ENCODE assay signal across 10 mouse cellular contexts in the genomic region with DNA sequence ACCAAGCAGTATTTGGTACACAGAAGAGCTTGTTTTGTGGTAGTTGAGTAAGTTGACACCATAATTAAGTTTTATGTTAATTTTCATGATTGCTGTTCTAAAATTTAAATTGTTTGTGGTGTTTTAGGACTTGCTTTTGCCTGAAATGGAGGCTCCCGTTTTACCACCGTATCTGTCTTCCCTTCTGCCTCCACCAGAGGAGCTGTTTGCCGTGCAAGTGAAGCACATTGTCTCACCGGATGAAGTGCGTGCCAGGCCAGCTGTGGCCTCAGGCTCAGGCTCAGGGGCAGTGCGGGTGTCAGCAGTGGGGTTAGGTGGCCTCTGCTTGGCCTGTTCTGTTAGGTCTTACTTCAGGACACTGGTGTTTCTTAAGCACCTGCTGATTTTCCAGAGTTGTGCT.
DNase-seq lines count a peak whose midpoint lies in the region; ATAC-seq and TF ChIP-seq lines count a peak whose summit lies in the region.
"Had no signal": no experiment of that assay in that cellular context is flagged by ENCODE, and none has a peak within 500 bp of the region (broad histone marks: within the 10 kb centered on the region; RNA-seq: fewer than 3 reads in every experiment).

No protein-coding gene starts in this region.

- no peaks in the 10 kb centered on the region for H3K9me3 ChIP-seq in neural tube, embryonic 15.5 days (replicated peaks)
- no peaks in the 10 kb centered on the region for H3K9me3 ChIP-seq in limb, embryonic 10.5 days (replicated peaks)
- no peaks in the 10 kb centered on the region for H3K9me3 ChIP-seq in stomach, postnatal 0 days (ENCODE audit: control insufficient read depth, low read length)
- H3K9me3 ChIP-seq: heart, embryonic 13.5 days; lung, embryonic 15.5 days had no signal

- no peak overlapping the region for H3K4me3 ChIP-seq in neural tube, embryonic 15.5 days (replicated peaks)
- H3K4me3 ChIP-seq in limb, embryonic 10.5 days, result no peak overlapping the region
- no peak overlapping the region for H3K4me3 ChIP-seq in stomach, postnatal 0 days (ENCODE audit: low read depth, low read length)
- H3K4me3 ChIP-seq: heart, embryonic 13.5 days; lung, embryonic 15.5 days had no signal

- no peak for TF ChIP-seq EP300 in stomach, postnatal 0 days (optimal IDR thresholded peaks at IDR 0.05)

- H3K4me2 ChIP-seq in neural tube, embryonic 15.5 days, result no peak overlapping the region
- H3K4me2 ChIP-seq in stomach, postnatal 0 days (replicated peaks; ENCODE audit: low read depth), result no peak overlapping the region
- H3K4me2 ChIP-seq: heart, embryonic 13.5 days; lung, embryonic 15.5 days had no signal

- WGBS in neural tube, embryonic 15.5 days, result 20% methylated on average over 6 of the region's 6 CpGs
- WGBS in limb, embryonic 10.5 days, result 31% methylated on average over 6 of the region's 6 CpGs
- 25% methylated on average over 6 of the region's 6 CpGs for WGBS in stomach, postnatal 0 days

- no peaks in the 10 kb centered on the region for H3K27me3 ChIP-seq in neural tube, embryonic 15.5 days (replicated peaks)
- no peaks in the 10 kb centered on the region for H3K27me3 ChIP-seq in limb, embryonic 10.5 days (ENCODE audit: low read depth, poor library complexity, severe bottlenecking)
- H3K27me3 ChIP-seq in stomach, postnatal 0 days (ENCODE audit: control insufficient read depth, insufficient read depth, low read length), result no peaks in the 10 kb centered on the region
- H3K27me3 ChIP-seq: heart, embryonic 13.5 days; lung, embryonic 15.5 days had no signal

- H3K9ac ChIP-seq in neural tube, embryonic 15.5 days (replicated peaks), result no peak overlapping the region
- H3K9ac ChIP-seq in stomach, postnatal 0 days (ENCODE audit: low read length), result no peak overlapping the region
- H3K9ac ChIP-seq: heart, embryonic 13.5 days; lung, embryonic 15.5 days had no signal

- H3K27ac ChIP-seq in neural tube, embryonic 15.5 days (replicated peaks), result no peak overlapping the region
- H3K27ac ChIP-seq in limb, embryonic 10.5 days, result no peak overlapping the region
- H3K27ac ChIP-seq in stomach, postnatal 0 days (replicated peaks), result no peak overlapping the region
- H3K27ac ChIP-seq: heart, embryonic 13.5 days; lung, embryonic 15.5 days had no signal

- no peaks in the 10 kb centered on the region for H3K4me1 ChIP-seq in neural tube, embryonic 15.5 days
- H3K4me1 ChIP-seq in limb, embryonic 10.5 days, result no peaks in the 10 kb centered on the region
- H3K4me1 ChIP-seq in stomach, postnatal 0 days (replicated peaks; ENCODE audit: control insufficient read depth, insufficient read depth), result no peaks in the 10 kb centered on the region
- H3K4me1 ChIP-seq: heart, embryonic 13.5 days; lung, embryonic 15.5 days had no signal

- peak; percentile 12 to 25 for DNase-seq in cerebellum, postnatal 10 days
- DNase-seq in cerebellum, adult 9-11 months, result no peak
- DNase-seq in neural tube, embryonic 10.5 days (ENCODE audit: extremely low spot score, low spot score), result peak; percentile 22
- DNase-seq in limb, embryonic 10.5 days (ENCODE audit: low spot score), result peak; percentile 60
- peak; percentile 34 for DNase-seq in stomach, postnatal 0 days (ENCODE audit: low spot score)
- DNase-seq in frontal cortex, postnatal 36 days (ENCODE audit: low spot score in 2 of 2), result no peak

- no peaks in the 10 kb centered on the region for H3K36me3 ChIP-seq in neural tube, embryonic 15.5 days
- no peaks in the 10 kb centered on the region for H3K36me3 ChIP-seq in limb, embryonic 10.5 days
- no peaks in the 10 kb centered on the region for H3K36me3 ChIP-seq in stomach, postnatal 0 days (ENCODE audit: control insufficient read depth, insufficient read depth, low read length)
- H3K36me3 ChIP-seq: heart, embryonic 13.5 days; lung, embryonic 15.5 days had no signal

- ATAC-seq in neural tube, embryonic 15.5 days (ENCODE audit: low FRiP score), result no peak
- no peak for ATAC-seq in stomach, postnatal 0 days (ENCODE audit: low FRiP score, low TSS enrichment)
- ATAC-seq in granulocyte monocyte progenitor cell, adult 5-6 weeks (replicated peaks; ENCODE audit: poor library complexity, severe bottlenecking), result no peak; the same call in 1 of the 2 replicates

- peak; percentile 67 for TF ChIP-seq CTCF in stomach, postnatal 0 days (IDR thresholded peaks at IDR 0.05; ENCODE audit: low read depth)

Comparison
In these comparisons a context has a peak if more than half of its experiments do, and no peak if none do; other contexts are left out.
1. DNase-seq: peak in cerebellum, postnatal 10 days (2 of 2), neural tube, embryonic 10.5 days (single experiment), limb, embryonic 10.5 days (single experiment) and stomach, postnatal 0 days (single experiment); none in cerebellum, adult 9-11 months (single experiment) and frontal cortex, postnatal 36 days (0 of 2).